Mouse (Mus musculus) midbrain, embryonic 14.5 days (tissue): Measurements from ENCODE around the gene Gm40460. TPM values are rescaled to one million over a fixed set of nuclear protein-coding genes. Genes with fewer than 3 reads are reported as not detected.
"Not testable (repeated sequence)": the region's sequence is repeated elsewhere in the genome, so short reads cannot be mapped to it uniquely, and the experiment has no call there.

Experiments used
- ATAC-seq: fragments of 200-750 bp; cut with Nextera tagmentation; 2 replicates; pipeline ENCODE4 v1.8.0; 2017; ENCODE audit warnings: moderate number of reproducible peaks, moderate library complexity; ENCODE audit not compliant: low FRiP score, low TSS enrichment
- DNase-seq: peaks from one replicate; pipeline ENCODE4 v3.0.0-alpha.2; 2015
- H3K27ac ChIP-seq: fragments of 300-500 bp; sonication (generic); replicated peaks from 2 replicates; pipeline ENCODE4 v1.5.1; 2014; ENCODE audit warnings: mild to moderate bottlenecking, low read depth, low read length, moderate library complexity
- H3K27me3 ChIP-seq: fragments of 300-500 bp; sonication (generic); 2 replicates; pipeline ENCODE4 v1.6.1; 2014; ENCODE audit warnings: low read length, control low read depth, mixed read lengths; ENCODE audit not compliant: control insufficient read depth, insufficient read depth
- H3K36me3 ChIP-seq: fragments of 300-500 bp; sonication (generic); 2 replicates; pipeline ENCODE4 v1.6.1; 2014; ENCODE audit warnings: low read length, control low read depth; ENCODE audit not compliant: control insufficient read depth, insufficient read depth
- H3K4me1 ChIP-seq: fragments of 300-500 bp; sonication (generic); 2 replicates; pipeline ENCODE4 v1.6.1; 2014; ENCODE audit warnings: mild to moderate bottlenecking, antibody characterized with exemption, low read length, control low read depth; ENCODE audit not compliant: control insufficient read depth, insufficient read depth
- H3K4me2 ChIP-seq: fragments of 300-500 bp; sonication (generic); 2 replicates; pipeline ENCODE4 v1.6.1; 2014; ENCODE audit warnings: mild to moderate bottlenecking, low read length, moderate library complexity
- H3K4me3 ChIP-seq: fragments of 300-500 bp; sonication (generic); replicated peaks from 2 replicates; pipeline ENCODE4 v1.5.1; 2014; ENCODE audit warnings: low read depth, low read length
- H3K9ac ChIP-seq: fragments of 300-500 bp; sonication (generic); replicated peaks from 2 replicates; pipeline ENCODE4 v1.6.1; 2014; ENCODE audit warnings: mild to moderate bottlenecking, low read length, moderate library complexity
- H3K9me3 ChIP-seq: fragments of 300-500 bp; sonication (generic); 2 replicates; pipeline ENCODE4 v1.6.1; 2016; ENCODE audit warnings: low read length, control low read depth, mixed read lengths; ENCODE audit not compliant: control insufficient read depth
- WGBS: fragments of 180-500 bp; shearing (Covaris S2); extraction: QIAGEN DNeasy Blood & Tissue Kit; methylation state at CpG from one replicate; pipeline ENCODE4 v1.1.7; 2014; 5-methylcytosine and 5-hydroxymethylcytosine counted together
- polyA plus RNA-seq: library from polyadenylated mRNA; unstranded; fragments of >200 nt; fragmentation: Nextera tagmentation; extraction: Ambion mirVana; gene quantifications from 2 replicates; pipeline ENCODE4 v1.2.1, GENCODE M21; 2014

Gm40460 gene
- polyA plus RNA-seq, 1 experiment from 2014 or later, result not detected

DNA sequence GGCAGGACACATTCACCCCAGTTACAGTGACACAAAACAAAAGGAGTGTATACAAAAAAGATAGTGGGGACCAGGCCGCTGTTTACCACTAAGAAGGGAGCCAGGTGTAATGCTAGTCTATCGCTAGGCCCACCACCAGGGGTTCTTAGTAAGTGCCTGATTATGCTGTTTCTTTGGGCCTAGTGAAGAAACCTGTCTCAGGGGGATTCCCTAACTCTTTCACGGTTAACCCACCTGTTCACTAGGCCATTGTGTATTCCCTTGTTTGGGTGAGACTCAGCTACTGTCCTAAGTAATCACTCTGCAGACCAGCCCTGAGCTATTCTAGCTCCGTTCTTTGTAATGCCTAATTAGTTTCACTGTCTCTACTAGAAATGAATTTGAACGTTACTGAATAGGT lies 34.0 kb downstream of the Gm40460 start:
- not testable (repeated sequence) for H3K4me3 ChIP-seq, H3K4me2 ChIP-seq, H3K36me3 ChIP-seq, H3K27ac ChIP-seq, H3K27me3 ChIP-seq, DNase-seq, H3K9me3 ChIP-seq, H3K9ac ChIP-seq, H3K4me1 ChIP-seq, ATAC-seq
- 78% methylated on average over 5 of the region's 5 CpGs for WGBS

DNA sequence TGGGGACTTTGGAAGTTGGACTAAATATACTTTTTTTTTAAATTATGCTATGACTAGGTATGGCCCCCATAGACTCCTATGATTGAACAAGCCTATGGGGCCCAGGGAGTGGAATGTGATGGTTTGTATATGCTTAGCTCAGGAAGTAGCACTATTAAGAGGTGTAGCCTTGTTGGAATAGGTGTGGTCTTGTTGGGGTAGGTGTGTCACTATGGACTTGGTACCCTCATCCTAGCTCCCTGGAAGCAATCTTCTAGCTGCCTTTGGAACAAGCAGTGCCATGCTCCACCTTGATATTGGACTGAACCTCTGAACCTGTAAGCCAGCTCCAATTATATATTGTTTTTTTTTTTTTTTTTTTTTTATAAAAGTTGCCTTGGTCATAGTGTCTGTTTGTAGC lies 35.4 kb downstream of the Gm40460 start:
- no peak for DNase-seq
- no peak for ATAC-seq
- H3K27me3 ChIP-seq, result no peaks in the 10 kb centered on the region
- no peak overlapping the region for H3K4me3 ChIP-seq
- H3K9ac ChIP-seq, result no peak overlapping the region
- no peaks in the 10 kb centered on the region for H3K4me1 ChIP-seq
- no peak overlapping the region for H3K4me2 ChIP-seq
- H3K9me3 ChIP-seq, result no peaks in the 10 kb centered on the region
- H3K36me3 ChIP-seq, result no peaks in the 10 kb centered on the region
- no peak overlapping the region for H3K27ac ChIP-seq

DNA sequence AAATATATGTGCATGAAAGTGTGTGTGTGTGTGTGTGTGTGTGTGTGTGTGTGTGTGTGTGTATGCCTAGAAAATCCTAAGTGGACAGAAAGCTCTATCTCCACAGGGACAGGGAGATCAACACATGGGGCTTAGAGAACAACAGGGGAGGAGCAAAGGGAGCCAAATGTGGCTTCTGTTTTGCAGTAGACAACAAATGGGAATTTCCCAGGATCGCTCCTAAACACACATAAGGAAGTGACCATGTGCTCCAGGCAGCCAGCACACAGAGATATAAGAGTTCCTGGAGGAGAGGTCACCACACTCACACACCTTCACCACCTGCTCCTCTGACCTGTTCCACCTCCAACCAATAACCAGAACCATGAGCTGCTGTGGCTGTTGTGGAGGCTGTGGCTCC lies 39.8 kb downstream of the Gm40460 start, which contains the start of gene Krtap5-3:
Gene Krtap5-3, plus strand, starts transcription at position 301 of the 400 bp plus-strand sequence.
- Histone ChIP-seq H3K27me3 (no peaks in the 10 kb centered on the region), H3K4me1 (no peaks in the 10 kb centered on the region), H3K9me3 (no peaks in the 10 kb centered on the region), H3K4me3 (no peak within 1 kb of the TSS), H3K36me3 (no peaks in the 10 kb centered on the region), H3K4me2 (no peak within 1 kb of the TSS), H3K9ac (no peak within 1 kb of the TSS), H3K27ac (no peak within 1 kb of the TSS)
- ATAC-seq, result no peak
- no peak for DNase-seq
- 82% methylated on average over 1 of the region's 1 CpGs for WGBS

DNA sequence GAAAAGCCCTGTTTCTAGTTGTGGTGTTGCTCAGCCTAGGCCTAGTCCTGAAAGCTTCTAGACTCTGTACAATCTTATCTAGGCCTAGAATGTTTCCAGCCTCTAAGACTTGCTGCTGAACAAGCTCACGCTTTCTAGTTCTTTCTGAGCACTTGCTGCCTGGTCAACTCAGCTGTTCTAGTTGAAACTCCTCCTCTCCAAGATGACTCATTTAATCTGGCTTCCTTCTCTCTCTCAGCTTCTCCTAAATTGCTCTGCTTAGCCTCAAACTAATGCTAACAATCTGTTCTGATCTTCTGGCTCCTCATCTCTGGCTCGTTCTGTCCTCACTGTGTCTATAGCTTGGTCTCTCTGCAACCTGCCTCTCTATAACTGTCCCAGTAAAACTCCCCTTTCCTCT lies 42.1 kb downstream of the Gm40460 start:
- DNase-seq (no peak), ATAC-seq (no peak)
- H3K9ac ChIP-seq, result no peak overlapping the region
- no peak overlapping the region for H3K27ac ChIP-seq
- no peaks in the 10 kb centered on the region for H3K4me1 ChIP-seq
- 81% methylated on average over 2 of the region's 2 CpGs for WGBS
- H3K36me3 ChIP-seq, result no peaks in the 10 kb centered on the region
- no peaks in the 10 kb centered on the region for H3K9me3 ChIP-seq
- no peak overlapping the region for H3K4me3 ChIP-seq
- no peak overlapping the region for H3K4me2 ChIP-seq
- no peaks in the 10 kb centered on the region for H3K27me3 ChIP-seq

Other genes starting within 250 kb of the Gm40460 start
- 53.5 and 57.2 TPM in 2 replicates for gene Mob2, start 180.0 kb downstream of the Gm40460 start, polyA plus RNA-seq
- gene Dusp8, start 145.2 kb downstream of the Gm40460 start, polyA plus RNA-seq, result 112 and 126 TPM in 2 replicates
- gene Gm45618, start 120.3 kb downstream of the Gm40460 start, polyA plus RNA-seq, result 0.34 TPM in 1 of 2 replicates, not detected in the other
- gene Gm39115, start 105.0 kb downstream of the Gm40460 start, polyA plus RNA-seq, result not detected in 2 replicates
- not detected in 2 replicates for gene Gm45337, start 96.5 kb downstream of the Gm40460 start, polyA plus RNA-seq
- gene Gm29735, start 84.0 kb downstream of the Gm40460 start, polyA plus RNA-seq, result not detected in 2 replicates
- gene Gm4553, start 75.3 kb downstream of the Gm40460 start, polyA plus RNA-seq, result not detected in 2 replicates
- not detected in 2 replicates for gene Krtap5-2, start 65.1 kb downstream of the Gm40460 start, polyA plus RNA-seq
- gene Gm10153, start 50.7 kb downstream of the Gm40460 start, polyA plus RNA-seq, result not detected in 2 replicates
- not detected in 2 replicates for gene Krtap5-3, start 39.7 kb downstream of the Gm40460 start, polyA plus RNA-seq
- gene Gm7579, start 29.2 kb downstream of the Gm40460 start, polyA plus RNA-seq, result not detected in 2 replicates
- gene Krtap5-5, start 11.1 kb downstream of the Gm40460 start, polyA plus RNA-seq, result not detected in 2 replicates
- not detected in 2 replicates for gene Gm2431, start 17.3 kb upstream of the Gm40460 start, polyA plus RNA-seq
- not detected in 2 replicates for gene Gm4559, start 33.3 kb upstream of the Gm40460 start, polyA plus RNA-seq
- not detected in 2 replicates for gene Krtap5-1, start 56.0 kb upstream of the Gm40460 start, polyA plus RNA-seq
- not detected in 2 replicates for gene Krtap5-4, start 62.5 kb upstream of the Gm40460 start, polyA plus RNA-seq
- 3.9 and 6.1 TPM in 2 replicates for gene Ifitm10, start 132.7 kb upstream of the Gm40460 start, polyA plus RNA-seq
- 1.8 TPM in 1 of 2 replicates, not detected in the other for gene Gm49369, start 141.6 kb upstream of the Gm40460 start, polyA plus RNA-seq
- gene Ctsd, start 147.0 kb upstream of the Gm40460 start, polyA plus RNA-seq, result 208 and 229 TPM in 2 replicates
- gene Syt8, start 193.8 kb upstream of the Gm40460 start, polyA plus RNA-seq, result not detected in 2 replicates
- not detected in 2 replicates for gene Tnni2, start 200.7 kb upstream of the Gm40460 start, polyA plus RNA-seq
- 2.7 and 8.0 TPM in 2 replicates for gene Lsp1, start 219.7 kb upstream of the Gm40460 start, polyA plus RNA-seq